Mouse (Mus musculus) cerebellum, adult 2 months (tissue): ENCODE data around the gene Fam124a. TPM values are rescaled to one million over a fixed set of nuclear protein-coding genes. Genes with fewer than 3 reads are reported as not detected.
A peak's percentile ranks its signal among the peaks of the same experiment; 100 is the strongest.

Experiments
- DNase-seq, 2 experiments: peaks; one replicate each; pipeline ENCODE4 v3.0.0; 2021
- H3K27ac ChIP-seq: fragments of 200-500 bp; 2 replicates; pipeline ENCODE4 v1.5.1; 2012; ENCODE audit warnings: low read length, control low read depth, inconsistent platforms; ENCODE audit not compliant: insufficient read depth
- H3K27me3 ChIP-seq: fragments of 200-500 bp; 2 replicates; pipeline ENCODE4 v1.6.1; 2012; ENCODE audit warnings: inconsistent platforms, mild to moderate bottlenecking, low read length, moderate library complexity; ENCODE audit not compliant: control insufficient read depth, insufficient read depth
- H3K4me1 ChIP-seq: fragments of 200-500 bp; 2 replicates; pipeline ENCODE4 v1.6.1; 2011; ENCODE audit warnings: low read length; ENCODE audit not compliant: control insufficient read depth, insufficient read depth
- H3K4me3 ChIP-seq: fragments of 200-500 bp; replicated peaks from 2 replicates; pipeline ENCODE3; 2011; ENCODE audit warnings: mild to moderate bottlenecking, low read depth, low read length, control low read depth; ENCODE audit not compliant: insufficient read depth
- CTCF ChIP-seq: fragments of 200-500 bp; IDR thresholded peaks from 2 replicates; pipeline ENCODE4 v1.5.1; 2011; ENCODE audit warnings: low read depth, mild to moderate bottlenecking, control low read depth, low read length, moderate library complexity, borderline replicate concordance; ENCODE audit not compliant: insufficient read depth
- POLR2A ChIP-seq: fragments of 200-500 bp; IDR thresholded peaks from 2 replicates; pipeline ENCODE4 v1.6.1; 2011; ENCODE audit warnings: low read length, control low read depth, borderline replicate concordance; ENCODE audit not compliant: insufficient read depth
- WGBS: fragments of 180-500 bp; shearing (Covaris S2); methylation state at CpG from one replicate; pipeline ENCODE4 v1.1.7; 2018; 5-methylcytosine and 5-hydroxymethylcytosine counted together
- polyA plus RNA-seq: library from polyadenylated mRNA; depleted of rRNA; stranded (reverse); fragments of >200 nt; gene quantifications from 2 replicates; pipeline ENCODE4 v1.2.3, GENCODE M21; 2012

Gene Fam124a
- polyA plus RNA-seq, 1 experiment: 12.3 TPM

- WGBS: 64% methylated on average over 9 of the region's 9 CpGs
- DNase-seq: no peak
- Histone ChIP-seq H3K4me3 (no peak overlapping the region), H3K27ac (no peak overlapping the region), H3K27me3 (no peaks in the 10 kb centered on the region), H3K4me1 (no peaks in the 10 kb centered on the region)
- TF ChIP-seq POLR2A (no peak), CTCF (no peak)
These were observed 26.2 kb downstream of the Fam124a start for GRCm38 (mm10) chr14:62581768-62582167.

- Histone ChIP-seq H3K27ac (no peak overlapping the region), H3K4me1 (no peaks in the 10 kb centered on the region), H3K4me3 (no peak overlapping the region), H3K27me3 (no peaks in the 10 kb centered on the region)
- no peak for DNase-seq
- no peak for TF ChIP-seq POLR2A
- no peak for TF ChIP-seq CTCF
These were observed 29.1 kb downstream of the Fam124a start for GRCm38 (mm10) chr14:62584637-62585036.

GRCm38 (mm10) chr14:62585338-62585737 lies 29.8 kb downstream of the Fam124a start:
- 28% methylated on average over 3 of the region's 3 CpGs for WGBS
- TF ChIP-seq POLR2A: no peak
- TF ChIP-seq CTCF: no peak
- Histone ChIP-seq H3K4me3 (no peak overlapping the region), H3K27me3 (no peaks in the 10 kb centered on the region), H3K4me1 (no peaks in the 10 kb centered on the region), H3K27ac (no peak overlapping the region)
- DNase-seq: no peak

- Histone ChIP-seq H3K4me1 (no peaks in the 10 kb centered on the region), H3K4me3 (no peak overlapping the region), H3K27me3 (no peaks in the 10 kb centered on the region), H3K27ac (no peak overlapping the region)
- 41% methylated on average over 6 of the region's 6 CpGs for WGBS
- no peak for DNase-seq
- TF ChIP-seq CTCF (no peak), POLR2A (no peak)
These were observed 44.6 kb downstream of the Fam124a start for GRCm38 (mm10) chr14:62600109-62600522.

GRCm38 (mm10) chr14:62602271-62602670 lies 46.7 kb downstream of the Fam124a start:
- H3K4me1 ChIP-seq: no peaks in the 10 kb centered on the region; the same call in none of the 2 replicates
- no peak for DNase-seq
- H3K27me3 ChIP-seq: no peaks in the 10 kb centered on the region
- TF ChIP-seq POLR2A (no peak), CTCF (no peak)
- WGBS: 50% methylated on average over 1 of the region's 1 CpGs
- no peak overlapping the region for H3K4me3 ChIP-seq
- no peak overlapping the region for H3K27ac ChIP-seq

- TF ChIP-seq POLR2A: no peak
- H3K27ac ChIP-seq: no peak overlapping the region
- WGBS: 51% methylated on average over 1 of the region's 1 CpGs
- H3K4me1 ChIP-seq: peaks cover 4% of the 10 kb centered on the region
- H3K4me3 ChIP-seq: no peak overlapping the region
- no peak for DNase-seq
- no peaks in the 10 kb centered on the region for H3K27me3 ChIP-seq
These were observed 47.3 kb downstream of the Fam124a start for GRCm38 (mm10) chr14:62602869-62603268.

- DNase-seq: peak; percentile 35 to 48
- Histone ChIP-seq H3K4me3 (no peak overlapping the region), H3K27ac (no peak overlapping the region), H3K27me3 (no peaks in the 10 kb centered on the region), H3K4me1 (peaks cover 6% of the 10 kb centered on the region)
- TF ChIP-seq POLR2A: no peak
- TF ChIP-seq CTCF: peak; percentile 63; the same call in 1 of the 2 replicates
- 11% methylated on average over 8 of the region's 8 CpGs for WGBS
These were observed 52.3 kb downstream of the Fam124a start for GRCm38 (mm10) chr14:62607791-62608196.

- H3K4me3 ChIP-seq: no peak overlapping the region
- WGBS: 71% methylated on average over 3 of the region's 3 CpGs
- TF ChIP-seq CTCF: no peak
- no peak for TF ChIP-seq POLR2A
- H3K27me3 ChIP-seq: no peaks in the 10 kb centered on the region
- peaks cover 6% of the 10 kb centered on the region for H3K4me1 ChIP-seq
- DNase-seq: no peak
- no peak overlapping the region for H3K27ac ChIP-seq
These were observed 54.4 kb downstream of the Fam124a start for GRCm38 (mm10) chr14:62609904-62610303.
